9 mouse cellular contexts compared by ENCODE assay signal in the genomic region with DNA sequence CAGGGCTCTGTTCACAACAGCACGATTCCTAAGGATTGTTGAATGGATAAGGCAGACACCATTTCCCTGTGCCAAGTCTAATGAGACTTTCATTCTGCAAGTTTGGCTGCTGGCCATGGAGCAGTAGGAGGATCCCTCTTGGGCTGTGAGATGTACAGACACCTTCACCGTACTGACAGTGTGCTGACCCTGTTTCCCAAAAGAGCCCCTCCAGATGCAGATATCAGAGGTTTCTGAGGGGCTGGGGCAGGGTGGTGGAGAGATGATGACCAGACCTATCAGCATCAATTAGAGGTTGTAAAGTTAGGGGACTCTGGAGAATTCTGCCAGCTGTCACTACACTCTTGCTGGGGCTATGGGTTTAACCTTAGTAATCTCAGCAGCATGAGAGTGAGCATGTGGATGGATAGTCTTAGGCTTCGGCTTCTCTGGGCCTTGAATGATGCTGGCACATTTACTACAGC.
A peak's percentile ranks its signal among the peaks of the same experiment; 100 is the strongest.
DNase-seq lines count a peak whose midpoint lies in the region; ATAC-seq and TF ChIP-seq lines count a peak whose summit lies in the region.
"Had no signal": no experiment of that assay in that cellular context is flagged by ENCODE, and none has a peak within 500 bp of the region (broad histone marks: within the 10 kb centered on the region; RNA-seq: fewer than 3 reads in every experiment).

No protein-coding gene starts in this region.

- TF ChIP-seq CTCF in lung, embryonic 14.5 days (IDR thresholded peaks at IDR 0.05; ENCODE audit: low read depth) = no peak

- ATAC-seq in heart, embryonic 15.5 days (replicated peaks; ENCODE audit: insufficient number of reproducible peaks, insufficient read depth, low FRiP score, low read depth) = peak; percentile 78; the same call in 1 of the 2 replicates
- ATAC-seq in heart, embryonic 16.5 days (replicated peaks; ENCODE audit: extremely low read depth, insufficient read depth, low FRiP score) = peak; percentile 73
- peak; percentile 82 for ATAC-seq in lung, embryonic 14.5 days (ENCODE audit: insufficient read depth)

- H3K4me2 ChIP-seq in heart, embryonic 15.5 days = no peak overlapping the region
- no peak overlapping the region for H3K4me2 ChIP-seq in heart, embryonic 16.5 days (ENCODE audit: low read depth, low read length)
- no peak overlapping the region for H3K4me2 ChIP-seq in lung, embryonic 14.5 days
- H3K4me2 ChIP-seq: liver, embryonic 13.5 days had no signal

- DNase-seq in heart, adult 18-20 months = no peak
- DNase-seq in cerebellum, adult 11-12 months = peak; percentile 41
- peak; percentile 84 for DNase-seq in lung, embryonic 14.5 days
- DNase-seq in right cerebral cortex, postnatal 14 days = peak; percentile 57
- DNase-seq in spleen, postnatal 14 days (ENCODE audit: low spot score in 2 of 2) = no peak
- DNase-seq in spleen, adult 12 weeks (ENCODE audit: low spot score) = no peak
- DNase-seq: liver, embryonic 13.5 days had no signal

- no peak overlapping the region for H3K4me3 ChIP-seq in heart, embryonic 15.5 days
- no peak overlapping the region for H3K4me3 ChIP-seq in heart, embryonic 16.5 days (ENCODE audit: low read length)
- no peak overlapping the region for H3K4me3 ChIP-seq in lung, embryonic 14.5 days (ENCODE audit: low read depth, low read length)
- H3K4me3 ChIP-seq: liver, embryonic 13.5 days had no signal

- no peak overlapping the region for H3K27ac ChIP-seq in heart, embryonic 15.5 days
- no peak overlapping the region for H3K27ac ChIP-seq in heart, embryonic 16.5 days (ENCODE audit: low read length)
- no peak overlapping the region for H3K27ac ChIP-seq in lung, embryonic 14.5 days (ENCODE audit: low read depth)
- H3K27ac ChIP-seq: liver, embryonic 13.5 days had no signal

- H3K9ac ChIP-seq in heart, embryonic 15.5 days = no peak overlapping the region
- H3K9ac ChIP-seq in heart, embryonic 16.5 days (ENCODE audit: low read length) = no peak overlapping the region
- no peak overlapping the region for H3K9ac ChIP-seq in lung, embryonic 14.5 days
- H3K9ac ChIP-seq: liver, embryonic 13.5 days had no signal

- no peaks in the 10 kb centered on the region for H3K9me3 ChIP-seq in heart, embryonic 15.5 days (replicated peaks)
- H3K9me3 ChIP-seq in heart, embryonic 16.5 days (replicated peaks; ENCODE audit: control insufficient read depth, low read length) = no peaks in the 10 kb centered on the region
- H3K9me3 ChIP-seq in lung, embryonic 14.5 days (ENCODE audit: low read depth, low read length) = no peaks in the 10 kb centered on the region
- H3K9me3 ChIP-seq: liver, embryonic 13.5 days had no signal

- no peaks in the 10 kb centered on the region for H3K27me3 ChIP-seq in heart, embryonic 15.5 days
- no peaks in the 10 kb centered on the region for H3K27me3 ChIP-seq in heart, embryonic 16.5 days (ENCODE audit: control insufficient read depth, insufficient read depth, low read length)
- H3K27me3 ChIP-seq in lung, embryonic 14.5 days (ENCODE audit: insufficient read depth, low read length) = no peaks in the 10 kb centered on the region
- H3K27me3 ChIP-seq: liver, embryonic 13.5 days had no signal

- 26% methylated on average over 3 of the region's 3 CpGs for WGBS in heart, embryonic 15.5 days
- 22% methylated on average over 3 of the region's 3 CpGs for whole genome bisulfite sequencing in heart, embryonic 16.5 days
- WGBS in lung, embryonic 14.5 days = 44% methylated on average over 3 of the region's 3 CpGs

- H3K36me3 ChIP-seq in heart, embryonic 15.5 days = no peaks in the 10 kb centered on the region
- H3K36me3 ChIP-seq in heart, embryonic 16.5 days (ENCODE audit: control insufficient read depth, insufficient read depth) = no peaks in the 10 kb centered on the region
- no peaks in the 10 kb centered on the region for H3K36me3 ChIP-seq in lung, embryonic 14.5 days (ENCODE audit: insufficient read depth)
- H3K36me3 ChIP-seq: liver, embryonic 13.5 days had no signal

- H3K4me1 ChIP-seq in heart, embryonic 15.5 days (replicated peaks) = peaks cover 10% of the 10 kb centered on the region
- peaks cover 8% of the 10 kb centered on the region; the same call in 1 of the 2 replicates for H3K4me1 ChIP-seq in heart, embryonic 16.5 days (ENCODE audit: control insufficient read depth, insufficient read depth, low read length)
- H3K4me1 ChIP-seq in lung, embryonic 14.5 days (ENCODE audit: insufficient read depth) = no peaks in the 10 kb centered on the region
- H3K4me1 ChIP-seq: liver, embryonic 13.5 days had no signal

Comparison
In these comparisons a context has a peak if more than half of its experiments do, and no peak if none do; other contexts are left out.
1. DNase-seq: peak in cerebellum, adult 11-12 months (single experiment), lung, embryonic 14.5 days (single experiment) and right cerebral cortex, postnatal 14 days (single experiment); none in heart, adult 18-20 months (0 of 2), spleen, postnatal 14 days (0 of 2) and spleen, adult 12 weeks (single experiment).
2. Peak in every context shown above with its lines, with median percentiles within 50 percentile points of each other: ATAC-seq.